Mouse (Mus musculus) CD4-positive helper T cell, adult 2 months (primary cell): Measurements from ENCODE around the gene Plekhj1.

Experiments
- DNase-seq: peaks from one replicate; pipeline ENCODE4 v3.0.0-alpha.2; 2012; ENCODE audit warnings: low read depth, missing footprints, low spot score

The Plekhj1 gene

GRCm38 (mm10) chr10:80777123-80777522 is 21.3 kb downstream of the Plekhj1 start:
- DNase-seq, result no peak

- DNase-seq, result no peak
Observed at GRCm38 (mm10) chr10:80776358-80776869, 22.0 kb downstream of the Plekhj1 start.

DNA sequence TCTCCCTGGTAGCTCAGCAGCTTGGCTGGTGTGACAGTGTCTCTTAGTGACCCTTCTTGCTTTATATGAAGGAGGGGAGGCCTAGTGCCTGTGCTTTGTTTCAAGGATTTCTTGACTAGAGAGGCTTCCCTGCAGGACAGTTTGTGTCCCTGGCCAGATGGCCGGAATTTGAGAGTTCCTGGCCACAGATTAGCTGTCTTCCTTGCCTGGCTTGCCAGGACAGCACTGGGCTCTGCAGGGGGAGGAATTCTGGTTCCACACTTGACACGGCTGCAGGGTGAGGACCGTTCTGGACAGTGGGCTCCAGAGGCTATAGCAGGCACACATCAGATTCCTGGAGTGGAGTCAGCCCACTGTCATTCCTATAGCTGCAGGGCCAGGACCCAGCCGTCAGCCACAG is 22.7 kb downstream of the Plekhj1 start:
- no peak for DNase-seq

DNA sequence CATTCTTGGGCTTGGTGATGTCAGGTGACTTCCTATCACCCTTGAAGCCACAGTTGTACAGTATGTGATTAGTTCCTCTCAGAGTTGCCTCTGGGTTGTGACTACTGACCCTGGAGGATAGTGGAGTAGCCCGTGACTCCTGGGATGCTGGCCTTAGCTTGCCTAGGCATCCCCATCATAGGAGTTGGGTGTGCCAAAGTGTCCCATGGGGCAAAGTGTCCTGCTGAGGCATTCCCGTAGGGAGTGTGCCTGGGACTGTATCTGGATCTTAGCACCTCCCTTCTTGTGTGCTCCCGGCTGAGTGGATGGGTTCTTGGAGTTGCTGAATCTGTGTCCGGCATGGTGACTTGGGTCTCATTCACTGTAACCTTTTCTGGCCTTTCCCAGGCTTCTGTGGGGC is 23.4 kb downstream of the Plekhj1 start:
- no peak for DNase-seq

DNA sequence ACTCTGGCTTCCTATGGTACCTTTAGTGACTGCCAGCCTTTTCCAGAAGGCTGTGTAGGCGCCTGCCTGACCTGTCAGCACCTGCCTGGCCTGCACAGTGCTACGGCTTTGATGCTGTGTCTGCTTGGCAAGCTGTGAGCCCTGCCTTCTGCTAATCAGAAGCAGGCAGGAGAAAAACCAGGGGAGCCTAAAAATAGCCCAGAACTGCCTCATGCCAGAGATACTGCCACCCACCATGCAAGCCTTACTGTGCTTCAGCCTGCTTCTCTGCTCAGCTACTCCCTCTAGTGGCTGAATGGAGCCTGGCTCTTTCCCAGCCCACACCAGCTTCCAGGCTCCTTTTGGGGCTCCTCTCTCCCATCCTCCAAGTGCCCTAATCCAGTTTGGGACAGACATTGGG is 23.9 kb downstream of the Plekhj1 start:
- peak; percentile 63 for DNase-seq

DNA sequence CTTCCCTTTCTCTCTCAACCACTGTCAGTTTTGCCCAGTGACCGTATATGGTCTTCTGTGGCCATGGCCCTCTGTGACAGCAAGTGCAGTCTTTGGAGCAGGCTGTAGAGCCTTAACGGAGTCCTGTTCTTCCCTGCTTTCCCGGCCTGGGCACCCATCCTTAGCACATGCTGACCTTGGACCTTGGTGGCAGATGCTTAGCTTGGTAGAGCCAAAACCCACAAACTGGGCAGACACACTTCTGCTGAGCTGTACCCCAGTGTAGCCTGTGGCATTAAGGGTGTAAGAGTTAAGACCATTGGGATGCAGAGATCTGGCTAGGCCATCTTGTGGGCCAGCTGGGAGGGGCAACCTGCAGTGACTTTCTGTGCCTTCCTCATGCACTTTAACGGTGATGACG is 24.6 kb downstream of the Plekhj1 start:
- DNase-seq, result no peak

GRCm38 (mm10) chr10:80768365-80768764 is 30.1 kb downstream of the Plekhj1 start:
- no peak for DNase-seq

DNA sequence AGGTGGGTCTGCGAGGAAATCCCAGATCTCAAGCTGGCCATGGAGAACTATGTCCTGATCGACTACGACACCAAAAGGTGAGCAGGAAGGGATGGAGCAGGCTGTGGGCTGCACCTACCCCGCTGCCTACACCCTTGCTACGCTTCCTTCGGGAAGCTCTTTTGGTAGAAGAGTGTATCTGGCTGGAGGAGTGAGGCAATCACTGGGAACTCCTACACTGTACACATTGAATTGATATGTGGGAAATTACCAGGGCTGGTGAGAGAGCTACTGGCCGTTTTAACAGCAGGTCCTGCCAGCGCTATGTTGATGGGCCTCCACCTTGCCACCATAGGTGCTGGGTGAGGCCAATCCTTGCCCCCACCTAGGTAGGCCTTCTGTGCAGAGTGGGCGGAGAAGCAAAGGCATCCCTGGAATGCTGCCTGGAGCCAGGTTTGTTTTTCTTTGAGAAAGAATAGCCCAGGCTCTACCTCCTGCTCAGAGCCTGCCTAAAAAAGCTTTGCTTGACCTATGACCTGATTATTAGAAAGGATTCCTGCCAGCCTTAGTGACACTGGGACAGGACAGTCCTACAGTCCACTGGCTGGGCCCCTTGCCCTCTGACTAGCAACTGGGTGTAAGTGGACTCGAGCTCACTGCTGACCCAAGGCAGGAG is 32.1 kb downstream of the Plekhj1 start:
- DNase-seq, result no peak

GRCm38 (mm10) chr10:80765746-80766145 is 32.7 kb downstream of the Plekhj1 start:
- no peak for DNase-seq

- DNase-seq, result peak; percentile 68
Observed at GRCm38 (mm10) chr10:80763502-80763901, 34.9 kb downstream of the Plekhj1 start.

DNA sequence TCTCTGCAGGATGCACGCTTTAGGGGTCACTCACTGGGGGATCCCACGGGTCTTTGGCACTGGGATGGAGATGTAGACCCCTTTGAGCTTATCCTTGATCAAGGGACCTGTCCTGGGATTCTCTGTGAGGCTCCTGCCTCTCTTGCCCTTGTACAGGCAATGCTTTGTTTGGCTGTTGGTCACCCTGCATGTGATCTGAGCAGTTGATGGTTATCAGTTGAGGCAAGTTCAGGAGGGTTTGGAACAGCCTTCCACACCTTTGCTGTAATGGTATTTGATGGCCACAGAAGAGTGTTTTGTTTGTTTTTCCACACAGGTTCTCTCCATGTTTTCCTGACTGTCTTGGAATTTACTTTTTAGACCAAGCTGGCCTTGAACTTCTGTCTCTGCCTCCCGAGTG is 36.6 kb downstream of the Plekhj1 start:
- no peak for DNase-seq

DNA sequence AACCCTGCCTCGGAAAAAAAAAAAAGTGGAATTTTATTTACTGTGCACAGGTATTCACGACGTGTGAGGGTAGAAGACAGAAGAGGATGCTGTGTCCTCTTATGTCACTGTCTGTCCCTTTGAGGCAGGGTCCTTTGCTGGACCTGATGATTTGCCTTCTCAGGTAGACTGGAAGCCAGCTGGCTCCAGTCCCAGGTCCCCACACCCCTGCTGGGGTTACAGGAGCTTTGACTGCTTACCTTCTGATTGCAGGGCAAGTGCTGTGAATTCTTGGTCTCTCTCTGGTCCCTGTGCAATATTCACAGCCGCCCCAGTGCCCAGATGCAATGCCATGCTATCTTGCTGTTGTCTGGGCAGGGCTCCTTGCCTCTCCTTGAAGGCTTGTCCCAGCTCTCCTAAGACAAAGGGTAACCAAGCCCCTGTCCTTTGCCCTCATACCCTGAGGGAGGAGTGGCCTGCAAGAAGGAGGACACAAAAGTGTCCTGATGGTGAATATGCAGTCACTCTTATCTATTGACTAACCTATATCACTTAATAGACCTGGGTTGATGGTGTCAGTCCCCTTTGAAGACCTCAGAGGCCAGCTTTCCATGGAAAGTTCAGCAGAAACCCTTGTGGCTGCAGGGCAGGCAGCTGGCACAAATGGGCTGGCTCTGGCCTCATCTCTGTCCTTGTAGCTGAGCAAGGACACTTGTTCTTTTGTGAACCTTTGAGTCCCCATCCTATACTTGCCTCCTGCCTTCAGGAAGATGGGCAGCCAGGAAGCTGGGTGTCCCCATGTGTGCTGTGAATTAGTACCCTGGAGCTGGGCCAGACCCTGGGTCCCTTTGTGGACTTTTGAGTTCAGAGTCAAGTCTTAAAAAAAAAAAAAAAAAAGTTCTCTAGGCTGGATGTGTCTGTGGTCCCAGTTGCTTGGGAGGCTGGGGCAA is 37.6 kb downstream of the Plekhj1 start:
- DNase-seq, result no peak

DNA sequence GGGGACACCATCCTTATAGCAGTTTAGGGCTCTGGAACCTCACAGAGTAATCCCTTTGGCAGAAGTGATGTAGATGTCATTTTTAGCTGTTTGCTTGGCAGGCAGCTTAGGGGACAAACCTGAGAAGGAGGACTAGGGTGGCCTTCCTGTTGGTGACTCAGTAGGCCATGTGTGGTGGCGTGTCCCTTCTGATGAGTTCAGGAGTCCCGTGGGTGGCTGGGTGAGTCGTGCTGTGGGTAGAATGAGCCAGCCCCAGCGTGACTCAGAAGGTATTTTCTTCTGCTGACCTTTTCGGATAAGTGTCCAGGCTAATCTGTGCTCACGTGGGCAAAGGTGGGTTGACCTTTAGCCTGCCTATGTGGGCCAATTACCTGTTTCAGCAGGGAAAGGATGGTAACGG is 39.8 kb downstream of the Plekhj1 start:
- DNase-seq, result peak; percentile 28

- DNase-seq, result peak; percentile 79
Observed at GRCm38 (mm10) chr10:80757717-80758116, 40.7 kb downstream of the Plekhj1 start.

- peak; percentile 31 for DNase-seq
Observed at GRCm38 (mm10) chr10:80756967-80757366, 41.5 kb downstream of the Plekhj1 start.

GRCm38 (mm10) chr10:80756509-80756908 is 41.9 kb downstream of the Plekhj1 start:
- DNase-seq, result no peak

- no peak for DNase-seq
Observed at GRCm38 (mm10) chr10:80756099-80756498, 42.3 kb downstream of the Plekhj1 start.

DNA sequence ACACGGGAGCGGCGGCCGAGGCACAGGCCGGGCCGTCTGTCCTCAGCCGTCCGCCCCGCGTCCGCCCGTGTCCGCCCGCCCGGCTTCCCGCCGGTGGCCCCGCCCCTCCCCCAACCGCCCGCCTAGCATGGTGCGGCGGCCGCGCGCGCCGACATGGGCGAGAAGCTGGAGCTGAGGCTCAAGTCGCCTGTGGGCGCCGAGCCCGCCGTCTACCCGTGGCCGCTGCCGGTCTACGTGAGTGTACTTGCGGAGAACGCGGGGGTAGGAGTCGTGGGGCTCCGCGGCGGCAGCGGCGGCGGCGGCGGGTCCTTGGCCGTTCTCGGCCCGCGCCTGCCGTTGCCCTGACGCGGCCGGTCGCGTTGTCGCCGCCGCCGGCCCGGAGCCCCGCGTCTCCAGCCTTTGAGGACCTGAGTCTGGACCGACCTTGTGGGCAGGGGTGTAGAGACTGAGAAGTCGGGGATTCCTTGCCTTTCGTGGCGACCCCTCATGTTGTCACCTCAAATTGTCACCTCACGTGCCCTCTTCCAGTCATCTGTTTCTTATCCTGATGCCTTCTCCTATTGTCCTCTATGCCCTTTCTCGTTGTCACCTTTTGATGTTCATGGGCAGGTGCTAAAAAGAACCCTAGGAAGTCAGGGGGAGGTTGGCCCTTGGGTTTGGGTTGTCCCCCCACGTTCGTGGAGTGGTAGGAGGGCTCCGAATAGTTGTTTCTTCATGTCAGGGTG is 43.0 kb downstream of the Plekhj1 start:
- DNase-seq, result no peak

DNA sequence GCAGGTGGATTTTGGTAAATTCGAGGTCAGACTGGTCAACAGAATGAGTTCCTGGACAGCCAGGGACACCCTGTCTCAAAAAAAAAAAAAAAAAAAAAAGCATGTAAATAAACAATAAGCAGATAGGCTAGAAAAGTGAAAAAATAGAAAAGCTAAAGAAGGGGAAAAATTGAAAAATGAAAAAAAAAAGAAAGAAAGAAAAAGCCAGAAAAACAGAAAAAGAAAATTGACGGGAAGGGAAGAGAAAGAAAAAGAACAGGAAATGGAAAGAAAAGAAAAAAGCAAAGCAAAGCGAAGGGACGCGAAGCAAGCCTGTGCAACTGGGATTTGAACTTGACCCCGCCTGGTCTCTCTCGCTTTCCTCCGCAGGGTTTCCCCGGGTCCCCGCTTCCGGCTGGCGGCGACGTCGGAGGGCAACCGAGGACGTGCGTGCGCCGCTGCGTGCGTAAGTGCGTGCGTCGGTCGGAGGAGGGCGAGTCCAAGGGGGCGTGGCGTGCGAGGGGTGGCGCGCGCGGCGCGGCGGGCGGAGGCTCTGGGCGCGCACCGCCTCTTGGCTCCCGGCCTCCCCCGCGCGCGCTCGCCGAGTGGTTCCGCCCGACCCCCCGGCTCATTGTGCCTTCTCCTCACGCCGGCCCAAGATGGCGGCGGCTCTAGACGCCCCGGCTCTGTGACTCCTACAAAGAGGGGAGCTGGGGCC is 43.7 kb downstream of the Plekhj1 start, which contains the start of gene Dot1l:
TSS of gene Dot1l (plus strand) at position 613 of the 697 bp plus-strand sequence.
- peak; percentile 100 for DNase-seq

DNA sequence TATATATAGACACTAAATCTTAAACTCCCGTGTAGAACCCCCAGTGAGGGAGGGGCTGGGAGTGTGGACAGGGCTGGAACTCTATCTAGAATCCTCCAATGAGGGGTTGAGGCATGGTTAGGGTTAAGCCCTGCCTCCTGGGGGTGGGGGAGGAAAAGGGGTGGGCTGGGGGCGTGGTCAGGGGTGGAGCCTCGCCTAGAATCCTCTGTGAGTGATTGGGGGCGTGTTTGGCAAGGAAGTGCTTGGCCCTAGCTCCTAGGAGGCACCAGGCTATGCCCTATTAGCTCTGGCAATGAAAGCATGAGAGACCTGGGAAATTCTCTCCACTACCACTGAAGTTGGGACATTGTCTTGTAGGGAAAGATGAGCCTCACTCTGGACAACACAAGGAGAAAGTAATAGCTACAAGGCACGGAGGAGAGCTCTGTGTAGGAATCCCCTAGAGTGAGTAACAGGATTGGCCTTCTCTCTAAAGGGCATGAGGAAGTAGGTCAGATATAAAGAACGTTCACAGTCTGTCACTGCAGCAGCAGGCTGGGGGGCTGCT is 46.3 kb downstream of the Plekhj1 start:
- DNase-seq, result peak; percentile 79
